Mouse (Mus musculus): ENCODE data around the gene Mdm2.
A peak's percentile ranks its signal among the peaks of the same experiment; 100 is the strongest.
"Not testable (repeated sequence)": the region's sequence is repeated elsewhere in the genome, so short reads cannot be mapped to it uniquely, and the experiment has no call there.

The Mdm2 gene

DNA sequence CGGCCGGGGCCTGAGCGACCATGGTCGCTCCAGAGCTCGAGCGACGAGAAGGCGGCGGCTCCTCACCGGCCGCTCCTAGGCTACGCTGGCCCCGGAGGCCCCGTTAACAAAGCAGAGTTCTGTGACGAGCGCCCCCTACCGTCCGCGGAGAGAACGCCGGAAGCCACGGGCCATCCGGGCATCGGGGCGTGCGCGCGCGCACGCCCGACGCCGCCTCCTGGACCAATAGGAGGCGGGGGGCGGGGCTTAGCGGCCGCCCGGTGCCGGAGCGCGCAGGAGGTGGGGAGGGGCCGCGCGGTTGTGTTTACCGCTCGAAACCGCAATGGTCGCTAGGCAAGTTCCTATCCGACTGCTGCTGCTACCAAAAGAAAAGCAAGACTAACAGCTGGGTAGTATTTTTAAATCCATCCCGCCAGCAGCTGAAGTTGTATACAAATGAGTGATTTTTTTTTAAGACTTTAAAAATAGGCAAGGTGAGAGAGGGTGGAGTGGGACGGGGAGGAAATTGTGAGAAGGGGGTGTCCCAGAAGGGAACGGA is at the start of gene Mdm2:
Mdm2 (minus strand) TSS at position 155 of the 538 bp plus-strand sequence.
- peak; percentile 96 for DNase-seq

DNA sequence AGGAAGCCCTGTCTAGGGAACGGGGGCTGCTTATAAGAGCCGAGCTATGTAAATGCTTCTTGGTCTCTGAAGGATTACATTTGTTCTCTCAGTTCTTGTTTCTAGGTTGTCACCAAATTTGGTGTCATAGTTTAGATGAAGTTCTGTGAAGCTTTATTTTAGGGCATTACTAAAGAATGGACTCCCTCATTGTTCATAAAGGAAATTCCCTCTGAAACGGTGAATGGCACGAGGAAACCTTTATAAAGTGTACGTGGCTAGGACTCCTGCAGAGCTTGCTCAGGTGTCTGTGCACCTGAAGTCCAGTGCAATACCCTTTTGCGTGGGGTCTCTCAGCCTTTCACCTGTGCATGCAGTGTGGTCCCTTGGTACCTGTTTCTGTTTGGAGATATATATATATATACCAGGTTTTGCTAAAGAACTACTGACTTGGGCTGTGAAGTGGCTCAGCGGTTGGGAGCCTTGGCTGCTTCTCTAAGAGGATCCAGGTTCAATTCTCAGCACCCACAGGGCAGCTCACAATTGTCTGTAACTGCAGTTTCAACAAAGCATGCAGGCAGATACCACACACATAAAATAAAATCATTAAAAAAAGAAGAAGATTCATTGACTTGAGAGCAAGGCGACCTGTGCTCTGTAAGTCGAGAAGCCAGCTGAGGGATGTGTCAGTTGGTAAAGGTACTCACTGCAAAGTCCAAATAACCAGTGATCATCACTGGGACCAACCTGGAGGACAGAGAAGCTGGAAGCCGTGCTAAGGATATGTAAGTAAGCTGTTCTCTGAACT is 49.5 kb upstream of the Mdm2 start:
- no peak for DNase-seq

- DNase-seq = no peak
These were observed 48.5 kb upstream of the Mdm2 start for GRCm38 (mm10) chr10:117758749-117759727.

GRCm38 (mm10) chr10:117758344-117758743 is 47.8 kb upstream of the Mdm2 start:
- not testable (repeated sequence) for DNase-seq

DNA sequence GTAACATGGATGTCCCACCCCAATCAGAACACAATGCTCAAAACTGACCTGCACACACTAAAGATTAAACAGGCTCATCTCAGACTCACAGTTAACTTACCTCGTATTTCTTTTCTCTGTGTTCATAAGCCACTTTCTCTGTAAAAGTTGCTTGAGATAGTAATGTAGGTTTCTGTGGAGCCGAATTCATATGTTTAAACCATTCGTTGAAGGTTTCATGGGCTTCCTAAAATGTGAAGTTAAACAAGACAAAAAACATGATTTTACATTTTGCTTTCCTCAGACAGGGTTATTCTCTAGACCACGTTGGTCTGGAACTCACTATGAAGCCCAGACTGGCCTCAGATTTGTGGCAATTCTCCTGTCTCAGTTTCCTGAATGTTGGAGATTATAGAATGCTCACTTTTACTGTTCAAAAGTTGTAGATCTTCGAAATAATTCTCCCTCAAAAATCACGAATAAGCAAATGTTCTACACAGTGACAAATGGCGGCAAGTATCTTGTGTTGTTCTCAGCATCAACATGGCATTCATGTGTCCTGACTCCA is 47.3 kb upstream of the Mdm2 start:
- DNase-seq = no peak

DNA sequence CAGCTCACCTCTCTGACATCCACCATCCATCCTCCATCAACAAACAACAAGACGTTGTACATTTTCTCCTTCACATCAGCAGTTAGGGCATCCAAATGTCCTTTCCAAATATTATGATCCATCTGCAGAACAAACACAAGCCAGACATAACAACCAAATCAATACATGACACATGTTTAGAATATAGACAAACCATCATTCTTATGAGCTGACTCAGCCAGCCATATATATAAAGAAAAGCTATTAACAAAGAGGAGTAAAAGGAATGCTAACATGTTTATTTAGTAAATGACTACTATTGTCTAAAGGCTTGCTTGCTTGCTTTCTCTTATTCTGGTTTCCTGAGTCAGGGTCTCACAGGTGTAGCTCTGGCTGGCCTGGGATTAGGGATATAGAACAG is 46.7 kb upstream of the Mdm2 start:
- DNase-seq = no peak

GRCm38 (mm10) chr10:117756784-117757183 is 46.2 kb upstream of the Mdm2 start:
- no peak for DNase-seq

DNA sequence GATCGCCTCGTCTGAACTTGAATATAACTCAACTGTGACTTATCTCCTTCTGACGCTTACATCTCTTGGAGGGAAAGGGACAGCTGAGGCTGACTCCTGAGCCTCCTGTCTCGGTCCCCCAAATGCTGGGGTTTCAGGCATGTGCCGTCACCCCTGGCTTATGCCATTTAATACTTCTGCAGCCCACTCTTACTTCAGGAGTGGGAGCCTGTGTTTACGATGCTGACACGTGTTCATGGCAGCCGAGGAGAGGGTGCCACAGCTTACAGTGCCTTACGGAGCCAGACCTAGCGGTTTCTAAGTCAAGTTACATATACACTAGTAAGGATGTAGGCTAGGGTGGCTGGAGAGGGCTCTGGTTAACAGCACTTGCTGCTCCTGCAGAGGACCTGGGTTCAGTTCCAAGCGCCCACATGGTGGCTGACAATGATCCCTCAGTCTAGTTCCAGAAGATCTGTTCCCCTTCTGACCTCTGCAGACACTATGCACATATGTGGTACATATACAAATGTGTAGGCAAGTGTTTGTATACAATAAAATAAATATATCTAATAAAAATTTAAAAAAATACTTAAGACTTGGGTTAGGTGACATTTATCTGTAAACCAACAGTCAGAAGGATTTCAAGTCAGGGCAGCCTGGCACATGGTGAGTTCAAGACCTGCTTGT is 45.4 kb upstream of the Mdm2 start:
- DNase-seq = no peak

DNA sequence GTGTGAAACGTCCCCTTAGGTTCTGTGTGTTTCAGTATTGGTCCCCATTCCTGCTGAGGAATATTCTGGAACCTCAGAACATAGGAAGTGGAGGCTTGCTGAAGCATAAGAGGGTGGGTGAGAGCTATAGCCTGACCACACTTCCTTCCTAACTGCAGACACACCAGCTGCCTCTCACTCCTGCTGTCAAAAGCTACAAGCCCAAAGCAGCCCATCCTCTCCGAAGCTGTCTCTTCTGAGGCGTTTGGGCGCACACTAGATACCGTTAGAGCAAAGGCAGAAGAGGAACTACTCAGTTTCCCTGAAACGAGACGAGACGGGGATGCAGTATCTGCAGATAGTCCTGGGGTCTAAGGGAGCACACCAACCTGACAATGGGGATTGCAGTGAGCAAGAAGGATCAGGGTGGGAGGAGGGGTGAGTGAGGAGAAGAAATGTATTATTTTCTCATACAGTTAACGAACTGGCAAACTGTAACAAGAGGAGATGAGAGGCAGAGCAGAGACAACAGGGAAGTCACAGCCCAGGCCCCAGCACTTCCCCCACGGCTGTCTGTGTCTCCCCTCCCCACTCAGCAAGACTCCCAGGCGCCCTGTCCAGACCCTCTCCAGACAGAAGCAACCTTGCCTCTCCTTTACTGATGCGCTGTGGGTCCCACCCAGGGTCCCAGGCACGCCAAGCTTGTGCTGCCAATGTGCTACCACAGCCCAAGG is 44.7 kb upstream of the Mdm2 start:
- DNase-seq = no peak

GRCm38 (mm10) chr10:117754609-117754940 is 44.0 kb upstream of the Mdm2 start:
- DNase-seq = no peak

- DNase-seq = no peak
These were observed 43.4 kb upstream of the Mdm2 start for GRCm38 (mm10) chr10:117753711-117754608.

GRCm38 (mm10) chr10:117752851-117753647 is 42.5 kb upstream of the Mdm2 start:
- no peak for DNase-seq

DNA sequence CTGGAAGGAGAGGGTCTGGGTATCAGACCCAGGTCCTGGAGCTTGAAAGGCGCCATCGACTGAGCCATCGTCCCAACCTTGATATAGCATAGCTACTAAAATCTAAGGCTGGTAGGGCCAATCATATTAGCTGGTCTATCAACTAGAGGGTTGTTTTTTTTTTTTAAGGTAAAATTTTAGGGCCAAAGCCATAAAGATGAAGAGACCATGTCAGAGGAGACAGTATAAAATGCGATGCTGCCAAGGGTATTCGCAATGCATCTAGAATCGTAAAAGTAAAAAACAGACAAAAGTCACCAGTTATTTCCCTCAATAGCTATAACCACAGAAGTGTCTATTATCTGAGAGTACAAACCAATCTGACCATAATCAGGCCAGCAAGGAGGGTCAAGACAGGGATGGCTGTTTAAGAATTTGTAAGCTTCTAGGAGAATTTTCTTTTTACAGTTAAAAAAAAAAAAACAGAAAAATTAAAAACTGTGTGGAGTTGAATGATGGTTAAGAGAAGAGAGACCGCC is 41.8 kb upstream of the Mdm2 start:
- DNase-seq = no peak

DNA sequence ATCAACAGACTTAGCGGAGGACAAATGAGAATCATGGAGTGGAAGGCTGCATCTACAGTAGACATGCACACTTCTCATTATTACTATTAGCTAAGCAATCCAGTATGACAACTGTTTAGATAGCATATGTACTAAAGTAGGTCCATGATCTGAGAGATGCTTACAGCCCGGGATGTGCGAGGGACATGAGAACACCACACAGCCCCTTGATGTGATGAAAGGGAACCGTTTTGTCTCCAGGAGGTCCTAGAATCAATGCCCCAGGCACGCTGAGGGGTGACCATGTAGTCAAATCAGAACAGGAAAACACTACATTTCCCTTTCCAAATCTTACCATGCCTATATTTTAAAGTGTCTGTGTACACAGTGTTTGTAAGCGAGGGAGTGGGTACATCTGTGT is 41.2 kb upstream of the Mdm2 start:
- DNase-seq = no peak

DNA sequence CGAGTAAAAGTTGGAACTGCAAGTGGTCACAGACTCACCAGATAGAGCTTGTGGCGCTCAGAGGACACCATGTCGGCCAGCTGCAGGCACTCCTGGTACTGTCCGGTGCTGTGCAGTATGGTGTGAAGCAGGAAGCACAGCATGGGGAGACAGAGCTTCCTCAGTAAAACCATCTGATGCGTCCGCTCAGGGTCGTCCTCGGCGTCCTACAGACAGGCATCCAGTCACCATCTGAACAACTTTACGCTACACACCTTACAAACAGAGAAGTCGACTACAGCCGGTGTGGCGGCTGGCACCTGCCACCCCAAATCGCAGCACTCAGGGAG is 40.7 kb upstream of the Mdm2 start:
- DNase-seq = no peak

- no peak for DNase-seq
These were observed 40.1 kb upstream of the Mdm2 start for GRCm38 (mm10) chr10:117750529-117751281.

- DNase-seq = no peak
These were observed 39.3 kb upstream of the Mdm2 start for GRCm38 (mm10) chr10:117749787-117750343.

DNA sequence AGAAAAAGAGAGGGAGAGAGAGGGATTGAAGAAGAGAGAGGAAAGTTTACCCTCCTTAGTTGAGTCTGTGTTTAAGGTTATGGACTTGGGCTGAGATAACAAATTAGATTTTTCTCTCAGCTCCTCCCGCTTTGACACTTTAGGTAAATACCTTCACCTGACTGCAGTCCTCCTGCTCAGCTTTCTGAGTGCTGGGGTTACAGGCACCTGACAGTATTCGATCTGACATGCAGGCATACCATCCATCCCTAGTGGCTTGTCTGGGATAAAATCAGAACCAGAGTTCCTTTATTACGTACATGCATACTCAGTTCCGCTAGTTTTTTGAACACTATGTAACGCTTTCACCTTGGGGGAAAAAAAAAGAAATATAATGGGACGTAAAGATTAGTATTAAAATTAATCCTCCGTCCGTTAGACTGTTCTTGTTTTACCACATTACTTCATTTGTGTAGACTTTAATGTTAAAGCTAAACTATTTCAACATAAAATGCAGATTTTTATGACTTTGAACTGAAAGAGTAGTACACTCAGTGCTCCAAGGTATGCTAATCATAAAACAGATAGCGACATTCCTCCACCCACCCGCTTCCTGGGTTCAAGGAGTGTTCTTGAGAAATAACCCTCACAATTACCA is 38.6 kb upstream of the Mdm2 start:
- no peak for DNase-seq
